Mouse (Mus musculus): Measurements from ENCODE around the gene Tnk2. TPM values are rescaled to one million over a fixed set of nuclear protein-coding genes. Genes with fewer than 3 reads are reported as not detected.
A peak's percentile ranks its signal among the peaks of the same experiment; 100 is the strongest.

Tnk2 gene
- polyA plus RNA-seq, 2 experiments, result 3.8 to 15.3 TPM

- Histone ChIP-seq H3K9me3 (ENCODE audit: control insufficient read depth, low read length) (no peaks in the 10 kb centered on the region), H3K27me3 (ENCODE audit: control insufficient read depth, insufficient read depth, low read length) (no peaks in the 10 kb centered on the region), H3K4me3 (ENCODE audit: insufficient read depth in 1 of 2, low read depth in 2 of 2, low read length in 2 of 2) (no peak overlapping the region), H3K36me3 (replicated peaks; ENCODE audit: control insufficient read depth, insufficient read depth, low read depth) (peaks cover 13% of the 10 kb centered on the region), H3K9ac (replicated peaks) (0 out of 2 replicates have a peak overlapping the region, but pooled peaks have one; percentile 7), H3K4me1 (replicated peaks; ENCODE audit: control insufficient read depth in 2 of 2, insufficient read depth in 2 of 2, low read length in 1 of 2) (peaks cover 38 to 43% of the 10 kb centered on the region in 2 experiments), H3K4me2 (ENCODE audit: low read depth) (no peak overlapping the region), H3K27ac (no peak overlapping the region)
- no peak for ATAC-seq (ENCODE audit: insufficient read depth)
- DNase-seq (ENCODE audit: low read depth in 3 of 3, low spot score in 3 of 3), result no peak
- 70% methylated on average over 13 of the region's 13 CpGs for WGBS (ENCODE audit: insufficient replicate concordance)
- TF ChIP-seq CTCF (IDR thresholded peaks at IDR 0.05; ENCODE audit: low read depth), result no peak
- no peak for TF ChIP-seq EP300 (IDR thresholded peaks at IDR 0.05; ENCODE audit: low read depth)
These were observed 27.7 kb downstream of the Tnk2 start for GRCm38 (mm10) chr16:32671206-32671887.

GRCm38 (mm10) chr16:32672250-32672649 is 28.6 kb downstream of the Tnk2 start:
- H3K36me3 ChIP-seq (replicated peaks; ENCODE audit: control insufficient read depth, insufficient read depth, low read depth), result peaks cover 13% of the 10 kb centered on the region
- 78% methylated on average over 7 of the region's 7 CpGs for WGBS (ENCODE audit: insufficient replicate concordance)
- ATAC-seq (ENCODE audit: insufficient read depth) (no peak), DNase-seq (ENCODE audit: low read depth in 3 of 3, low spot score in 3 of 3) (no peak)
- H3K4me1 ChIP-seq (replicated peaks; ENCODE audit: control insufficient read depth in 2 of 2, insufficient read depth in 2 of 2, low read length in 1 of 2), result peaks cover 29 to 34% of the 10 kb centered on the region in 2 experiments
- no peak overlapping the region for H3K27ac ChIP-seq
- no peak overlapping the region for H3K4me3 ChIP-seq (ENCODE audit: insufficient read depth in 1 of 2, low read depth in 2 of 2, low read length in 2 of 2)
- H3K4me2 ChIP-seq (ENCODE audit: low read depth), result no peak overlapping the region
- H3K27me3 ChIP-seq (ENCODE audit: control insufficient read depth, insufficient read depth, low read length), result no peaks in the 10 kb centered on the region
- TF ChIP-seq EP300 (IDR thresholded peaks at IDR 0.05; ENCODE audit: low read depth), result no peak
- no peak for TF ChIP-seq CTCF (IDR thresholded peaks at IDR 0.05; ENCODE audit: low read depth)
- no peak overlapping the region for H3K9ac ChIP-seq (replicated peaks)
- no peaks in the 10 kb centered on the region for H3K9me3 ChIP-seq (ENCODE audit: control insufficient read depth, low read length)

GRCm38 (mm10) chr16:32672861-32673560 is 29.3 kb downstream of the Tnk2 start:
- Histone ChIP-seq H3K4me2 (ENCODE audit: low read depth) (no peak overlapping the region), H3K27ac (no peak overlapping the region), H3K4me3 (ENCODE audit: insufficient read depth in 1 of 2, low read depth in 2 of 2, low read length in 2 of 2) (no peak overlapping the region), H3K9ac (replicated peaks) (no peak overlapping the region), H3K4me1 (replicated peaks; ENCODE audit: control insufficient read depth in 2 of 2, insufficient read depth in 2 of 2, low read length in 1 of 2) (peaks cover 24 to 28% of the 10 kb centered on the region in 2 experiments), H3K9me3 (ENCODE audit: control insufficient read depth, low read length) (no peaks in the 10 kb centered on the region), H3K36me3 (replicated peaks; ENCODE audit: control insufficient read depth, insufficient read depth, low read depth) (peaks cover 13% of the 10 kb centered on the region), H3K27me3 (ENCODE audit: control insufficient read depth, insufficient read depth, low read length) (no peaks in the 10 kb centered on the region)
- 78% methylated on average over 13 of the region's 13 CpGs for WGBS (ENCODE audit: insufficient replicate concordance)
- no peak for DNase-seq (ENCODE audit: low read depth in 3 of 3, low spot score in 3 of 3)
- ATAC-seq (ENCODE audit: insufficient read depth), result no peak
- no peak for TF ChIP-seq CTCF (IDR thresholded peaks at IDR 0.05; ENCODE audit: low read depth)
- TF ChIP-seq EP300 (IDR thresholded peaks at IDR 0.05; ENCODE audit: low read depth), result no peak

- Histone ChIP-seq H3K4me3 (ENCODE audit: insufficient read depth in 1 of 2, low read depth in 2 of 2, low read length in 2 of 2) (no peak overlapping the region), H3K36me3 (replicated peaks; ENCODE audit: control insufficient read depth, insufficient read depth, low read depth) (peaks cover 13% of the 10 kb centered on the region; the same call in 1 of the 2 replicates), H3K27ac (no peak overlapping the region), H3K27me3 (ENCODE audit: control insufficient read depth, insufficient read depth, low read length) (no peaks in the 10 kb centered on the region), H3K4me2 (ENCODE audit: low read depth) (no peak overlapping the region), H3K4me1 (replicated peaks; ENCODE audit: control insufficient read depth in 2 of 2, insufficient read depth in 2 of 2, low read length in 1 of 2) (peaks cover 24 to 28% of the 10 kb centered on the region in 2 experiments), H3K9ac (replicated peaks) (no peak overlapping the region), H3K9me3 (ENCODE audit: control insufficient read depth, low read length) (no peaks in the 10 kb centered on the region)
- DNase-seq (ENCODE audit: low read depth in 3 of 3, low spot score in 3 of 3), result no peak
- no peak for TF ChIP-seq EP300 (IDR thresholded peaks at IDR 0.05; ENCODE audit: low read depth)
- TF ChIP-seq CTCF (IDR thresholded peaks at IDR 0.05; ENCODE audit: low read depth), result no peak
- 89% methylated on average over 17 of the region's 17 CpGs for WGBS (ENCODE audit: insufficient replicate concordance)
- ATAC-seq (ENCODE audit: insufficient read depth), result no peak
These were observed 30.6 kb downstream of the Tnk2 start for GRCm38 (mm10) chr16:32674121-32674740.

All from liver, embryonic 14.5 days (tissue).